Mouse (Mus musculus) cerebellum, adult 9-10 months (tissue): Measurements from ENCODE around the gene Psmd11.
"Not testable (repeated sequence)": the region's sequence is repeated elsewhere in the genome, so short reads cannot be mapped to it uniquely, and the experiment has no call there.

Source experiments
- DNase-seq: peaks from one replicate; pipeline ENCODE4 v3.0.0; 2022

The Psmd11 gene

DNA sequence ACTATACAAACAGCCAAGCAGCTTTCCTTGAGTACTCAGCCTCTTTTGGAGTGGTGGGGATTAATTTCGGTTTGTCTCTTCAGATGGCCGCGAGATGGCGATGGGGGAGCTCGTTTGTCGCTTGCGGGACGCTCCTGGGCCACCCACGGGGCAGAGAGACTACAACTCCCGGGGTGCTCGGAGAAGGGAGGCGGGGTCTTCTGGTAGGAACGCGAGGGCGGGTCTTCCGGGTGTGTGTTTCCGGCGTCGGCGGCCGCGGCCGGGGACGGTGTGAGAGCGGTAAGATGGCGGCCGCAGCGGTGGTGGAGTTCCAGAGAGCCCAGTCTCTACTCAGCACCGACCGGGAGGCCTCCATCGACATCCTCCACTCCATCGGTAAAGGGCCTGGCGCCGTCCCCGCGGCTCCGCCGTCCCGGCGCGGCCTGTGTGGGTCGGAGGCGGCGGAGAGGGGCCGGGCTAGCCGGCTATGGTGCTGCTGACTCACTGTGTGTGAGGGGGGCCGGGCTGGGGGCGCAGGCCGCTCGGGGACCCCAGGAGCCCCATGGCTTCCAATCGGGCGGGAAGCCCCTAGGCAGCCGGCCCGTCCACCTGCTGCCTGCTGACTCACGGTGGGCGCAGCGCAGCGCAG lies at the start of gene Psmd11:
Psmd11 (plus strand) TSS at position 235 of the 628 bp plus-strand sequence.
- peak; percentile 97 for DNase-seq

DNA sequence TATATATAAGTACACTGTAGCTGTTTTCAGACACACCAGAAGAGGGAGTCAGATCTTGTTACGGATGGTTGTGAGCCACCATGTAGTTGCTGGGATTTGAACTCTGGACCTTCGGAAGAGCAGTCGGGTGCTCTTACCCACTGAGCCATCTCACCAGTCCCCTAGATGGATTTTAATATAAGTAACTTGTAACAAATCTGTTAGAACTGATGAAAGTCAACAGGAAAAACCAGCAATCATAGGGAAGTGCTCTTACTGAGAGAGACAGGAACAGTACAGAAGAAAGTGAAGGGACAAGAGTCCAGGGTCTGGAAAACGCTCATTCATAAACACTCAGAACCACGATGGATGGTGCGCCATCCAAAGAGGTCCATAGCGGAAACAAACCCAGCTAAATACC lies 49.2 kb upstream of the Psmd11 start:
- not testable (repeated sequence) for DNase-seq

DNA sequence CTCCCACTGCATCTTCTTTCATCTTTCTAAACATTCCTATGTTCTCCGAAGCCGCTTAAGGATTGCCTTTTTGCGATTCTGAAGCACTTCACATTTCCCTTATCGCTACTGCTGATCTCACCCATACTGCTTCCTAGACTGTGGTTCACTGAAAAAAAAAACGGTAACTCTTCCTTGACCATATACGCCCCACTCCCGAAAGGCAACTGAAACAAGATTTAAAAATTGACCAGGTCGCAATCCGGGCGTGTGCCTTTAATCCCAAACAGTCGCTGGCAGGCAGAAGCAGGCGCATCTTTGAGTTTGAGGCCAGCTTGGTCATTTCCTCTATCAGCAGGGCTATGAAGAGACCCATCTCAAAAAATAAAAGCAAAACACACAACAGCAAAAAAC lies 45.8 kb upstream of the Psmd11 start:
- no peak for DNase-seq

DNA sequence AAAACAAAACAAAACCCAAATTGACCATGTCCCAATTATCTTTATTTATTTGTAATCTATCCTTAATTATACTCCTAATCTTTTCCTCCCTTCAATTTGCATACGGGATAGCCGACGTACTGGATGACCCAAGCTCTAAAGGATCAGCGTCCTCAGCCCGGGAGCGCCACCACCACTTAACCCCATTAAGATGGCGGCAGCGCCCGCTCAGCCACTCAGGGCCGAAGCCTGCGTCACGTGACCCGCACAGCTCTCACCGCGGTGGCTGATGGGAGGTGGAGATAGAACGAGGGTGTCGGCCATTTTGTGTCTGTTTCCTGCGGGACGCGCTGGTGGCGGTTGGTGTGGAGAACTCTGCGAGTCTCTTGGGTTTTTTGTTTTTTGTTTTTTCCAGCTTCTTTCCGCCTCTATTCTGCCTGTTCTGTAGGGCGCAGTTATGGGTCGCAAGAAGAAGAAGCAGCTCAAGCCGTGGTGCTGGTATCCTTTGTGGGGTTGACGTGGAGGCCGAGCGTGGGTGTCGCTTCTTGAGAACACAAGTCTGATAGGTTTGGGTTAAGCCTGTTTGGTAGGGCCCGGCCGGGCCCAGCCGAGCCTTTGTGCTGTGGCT lies 45.3 kb upstream of the Psmd11 start, which contains the start of gene Zfp207:
Zfp207 (plus strand) TSS at position 261 of the 607 bp plus-strand sequence.
- DNase-seq: peak; percentile 96

DNA sequence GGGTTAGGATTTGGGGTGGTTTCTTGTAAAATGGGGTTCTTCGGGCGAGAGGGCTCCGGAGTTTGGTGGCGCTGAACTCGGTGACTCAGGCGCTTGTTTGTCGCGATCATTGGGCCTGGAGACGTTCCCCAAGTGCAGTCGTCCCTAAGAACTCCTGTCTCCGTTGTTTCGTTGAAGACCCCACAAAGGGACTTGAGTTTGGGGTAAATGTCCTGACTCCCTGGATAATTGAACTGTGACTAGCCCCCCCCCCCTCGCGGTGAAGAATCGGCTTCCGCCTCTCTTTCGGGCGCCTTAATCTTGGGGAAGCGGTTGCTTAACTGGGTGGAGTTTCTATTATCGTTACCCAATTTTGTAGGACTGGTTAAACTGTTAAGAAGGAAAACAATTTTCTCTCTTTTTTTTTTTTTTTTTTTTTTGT lies 44.8 kb upstream of the Psmd11 start:
- no peak for DNase-seq

DNA sequence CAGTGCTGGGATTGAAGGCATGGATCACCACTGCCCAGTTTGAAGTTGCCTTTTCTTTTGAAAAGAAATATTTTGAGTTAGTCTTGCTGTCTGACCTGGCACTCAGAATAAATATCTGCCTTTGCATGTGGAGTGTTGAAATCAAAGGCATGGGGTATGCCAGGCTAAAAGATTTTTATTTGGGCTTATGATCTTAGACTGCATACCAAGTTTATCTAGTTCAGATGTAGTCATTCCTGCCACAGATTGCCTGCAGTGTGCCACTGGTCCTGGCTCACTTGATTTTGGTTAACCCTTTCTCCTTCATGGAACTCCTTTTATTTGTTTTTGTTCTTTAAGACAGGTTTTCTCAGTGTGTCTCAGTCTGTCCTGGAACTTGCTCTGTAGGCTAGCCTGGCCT lies 44.0 kb upstream of the Psmd11 start:
- DNase-seq: peak; percentile 21

DNA sequence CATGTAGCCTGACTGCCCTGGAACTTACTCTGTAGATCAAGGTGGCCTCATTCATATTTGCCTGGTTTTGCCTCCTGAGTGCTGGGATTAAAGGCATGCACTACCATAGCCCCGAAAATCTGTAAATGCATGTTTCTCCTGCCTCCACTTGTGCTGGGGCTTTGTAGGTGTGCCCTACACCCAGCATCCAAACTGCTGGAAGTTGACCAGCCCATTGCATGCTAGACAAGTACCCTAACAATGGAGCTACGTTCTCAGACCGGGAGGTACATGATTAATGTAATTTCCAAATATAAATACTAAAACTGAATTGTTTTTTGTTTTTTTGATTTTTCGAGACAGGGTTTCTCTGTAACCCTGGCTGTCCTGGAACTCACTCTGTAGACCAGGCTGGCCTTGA lies 43.4 kb upstream of the Psmd11 start:
- peak; percentile 17 for DNase-seq

DNA sequence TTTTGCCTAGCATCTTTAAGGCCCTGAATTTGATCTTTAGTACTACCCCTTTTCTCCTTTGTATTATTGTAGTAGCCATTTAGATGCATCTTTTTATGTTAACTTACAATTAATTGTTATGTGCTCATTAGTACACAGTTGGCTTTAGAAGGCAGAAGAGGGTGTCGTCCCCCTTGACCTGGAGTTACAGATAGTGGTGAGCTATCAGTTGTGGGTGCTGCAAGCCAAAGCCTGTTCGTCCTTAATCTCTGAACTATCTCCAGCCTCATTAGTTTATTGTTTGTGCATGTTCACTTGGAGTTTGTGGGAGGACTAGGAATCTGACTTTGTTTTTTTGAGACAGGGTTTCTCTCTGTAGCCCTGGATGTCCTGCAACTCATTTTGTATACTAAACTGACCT lies 41.6 kb upstream of the Psmd11 start:
- DNase-seq: no peak

DNA sequence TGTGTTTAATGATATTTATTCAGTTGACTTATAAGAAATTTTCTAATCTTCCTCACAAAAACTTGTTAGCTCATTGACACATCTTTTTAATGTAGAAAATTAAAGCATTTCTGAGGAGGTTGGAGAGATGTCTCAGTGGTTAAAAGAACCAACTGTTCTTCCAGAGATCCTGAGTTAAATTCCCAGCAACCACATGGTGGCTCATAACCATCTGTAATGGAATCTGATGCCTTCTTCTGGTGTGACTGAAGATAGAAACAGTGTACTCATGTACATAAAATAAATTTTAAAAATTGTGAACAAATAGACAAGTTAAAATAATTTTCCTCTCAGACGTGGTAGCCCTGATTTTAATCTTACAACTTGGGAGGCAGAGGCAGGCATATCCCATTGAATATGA lies 38.5 kb upstream of the Psmd11 start:
- no peak for DNase-seq

DNA sequence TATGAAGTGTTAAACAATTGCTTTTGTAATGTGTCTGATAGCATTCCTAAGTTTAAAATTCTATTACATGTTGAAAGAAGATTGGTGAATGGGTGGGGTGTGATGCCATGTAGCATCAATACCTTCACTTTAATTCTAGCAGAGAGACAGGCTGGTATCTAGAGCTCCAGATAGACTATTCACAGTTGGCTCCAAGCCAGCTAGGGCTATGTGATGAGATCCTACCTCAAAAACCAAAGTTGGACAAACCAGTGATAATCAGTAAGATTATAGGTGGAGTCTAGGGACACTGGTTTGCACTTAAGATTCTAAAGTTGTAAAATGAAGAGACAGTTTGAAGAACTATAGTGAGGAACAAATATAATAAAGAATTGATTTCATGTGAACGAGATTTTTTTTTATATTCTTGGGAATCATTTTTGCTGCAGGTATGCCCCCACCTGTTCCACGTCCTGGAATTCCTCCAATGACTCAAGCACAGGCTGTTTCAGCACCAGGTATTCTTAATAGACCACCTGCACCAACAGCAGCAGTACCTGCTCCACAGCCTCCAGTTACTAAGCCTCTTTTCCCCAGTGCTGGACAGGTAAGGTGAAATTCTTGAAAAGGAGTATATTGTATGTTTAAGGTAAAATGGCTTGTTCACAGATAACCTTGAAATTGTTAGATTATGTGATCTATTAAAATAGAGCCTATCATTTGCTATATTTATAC lies 36.9 kb upstream of the Psmd11 start:
- DNase-seq: peak; percentile 22

DNA sequence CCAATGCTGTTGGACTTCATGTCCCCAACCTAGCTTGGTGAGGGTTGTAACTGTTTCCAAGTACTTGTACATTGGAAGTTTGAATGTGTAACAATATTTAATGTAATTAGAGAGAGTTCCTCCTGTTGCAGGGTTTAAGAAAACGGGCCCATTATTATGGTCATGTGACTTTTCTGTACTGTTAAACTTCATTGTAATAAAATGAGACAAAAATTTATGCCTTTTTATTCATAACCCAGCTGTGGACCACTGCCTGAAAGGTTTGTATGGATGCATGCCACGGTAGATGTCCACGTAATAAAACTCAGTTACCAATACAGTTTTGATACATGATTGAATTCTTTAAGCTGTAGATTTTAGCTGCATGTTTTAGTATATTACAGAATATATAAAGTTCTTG lies 32.5 kb upstream of the Psmd11 start:
- DNase-seq: no peak

DNA sequence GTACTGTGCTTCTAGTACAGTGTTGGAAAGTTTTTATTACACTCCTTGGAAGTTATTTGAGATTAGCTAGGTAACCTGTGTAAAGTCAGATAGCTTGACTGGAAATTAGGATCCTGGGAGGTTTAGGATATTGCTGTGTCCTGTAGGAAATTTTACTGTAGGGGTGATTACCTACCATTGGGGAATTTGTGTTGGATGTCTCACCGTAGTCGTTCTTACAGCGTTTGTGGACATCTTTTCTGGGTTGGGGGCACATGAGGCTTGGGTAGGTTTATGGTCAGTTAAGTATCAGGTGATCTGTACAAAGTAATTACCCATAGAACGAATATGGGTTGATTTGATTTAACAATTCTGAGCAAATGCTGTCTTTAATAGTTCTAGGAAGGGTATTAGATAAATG lies 31.8 kb upstream of the Psmd11 start:
- DNase-seq: no peak

DNA sequence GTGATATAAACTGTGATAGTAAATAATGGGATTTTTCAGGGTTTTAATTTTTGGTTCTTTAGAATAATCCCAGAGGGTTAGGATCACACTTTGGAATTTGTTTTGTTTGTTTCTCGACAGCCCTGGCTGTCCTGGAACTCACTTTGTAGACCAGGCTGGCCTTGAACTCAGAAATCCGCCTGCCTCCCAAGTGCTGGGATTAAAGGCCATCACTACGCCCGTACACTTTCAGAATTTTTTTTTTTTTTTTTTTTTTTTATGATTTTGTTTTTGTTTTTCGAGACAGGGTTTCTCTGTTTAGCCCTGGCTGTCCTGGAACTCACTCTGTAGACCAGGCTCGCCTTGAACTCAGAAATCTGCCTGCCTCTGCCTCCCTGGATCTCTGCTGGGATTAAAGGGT lies 20.5 kb upstream of the Psmd11 start:
- not testable (repeated sequence) for DNase-seq

DNA sequence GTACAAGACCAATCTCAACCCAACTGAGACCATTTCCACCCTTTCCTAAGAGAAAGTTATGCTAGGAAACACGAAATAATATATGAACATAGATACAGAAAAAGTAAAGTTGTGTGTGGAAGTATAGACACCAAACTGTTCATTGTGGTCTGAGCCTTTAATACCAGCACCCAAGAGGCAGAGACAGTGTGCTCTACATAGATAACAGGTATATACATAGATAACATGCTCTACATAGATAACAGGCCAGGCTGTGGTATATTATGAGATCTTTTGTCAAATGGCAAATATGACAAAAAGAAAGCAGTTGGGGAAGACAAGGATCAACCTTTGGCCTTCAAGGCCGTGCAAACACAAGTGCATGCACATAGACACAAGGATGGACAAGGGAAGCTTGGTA lies 18.0 kb upstream of the Psmd11 start:
- DNase-seq: no peak

DNA sequence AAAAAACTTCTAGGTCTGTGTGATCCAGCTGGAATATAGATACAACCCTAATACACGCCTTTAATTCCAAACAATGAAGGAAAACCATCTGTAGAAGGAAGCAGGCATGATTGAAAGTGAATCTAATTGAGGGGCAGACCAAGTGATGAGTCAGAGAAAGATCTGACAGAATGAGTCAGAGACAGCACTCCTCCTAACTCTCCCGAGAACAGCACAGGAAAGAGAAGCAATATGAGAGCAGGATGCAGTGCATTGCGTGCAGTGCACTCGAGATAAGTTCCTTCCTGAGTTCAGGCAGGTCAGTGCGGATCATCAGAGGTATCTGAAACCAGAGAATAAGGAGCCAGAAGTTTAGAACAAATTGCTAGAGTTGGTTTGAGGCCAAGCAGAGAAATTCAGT lies 11.3 kb upstream of the Psmd11 start:
- no peak for DNase-seq

DNA sequence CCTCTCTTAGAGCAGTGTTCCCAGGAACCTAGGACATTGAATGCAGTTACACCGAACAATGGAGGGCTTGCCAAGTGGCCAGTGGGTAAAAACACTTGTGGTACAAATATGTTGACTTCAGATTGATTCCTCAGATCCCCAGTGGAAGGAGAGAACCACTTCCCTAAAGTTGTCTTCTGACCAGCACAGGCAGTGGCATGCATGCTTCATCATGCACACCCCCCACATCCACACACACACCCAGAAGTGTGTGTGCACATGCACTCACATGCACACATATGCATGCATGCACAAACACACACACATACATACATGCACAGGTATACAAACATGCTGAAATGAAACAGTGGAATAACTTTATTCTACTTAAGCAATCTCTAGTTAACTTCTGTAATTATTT lies 8.7 kb upstream of the Psmd11 start:
- DNase-seq: no peak

DNA sequence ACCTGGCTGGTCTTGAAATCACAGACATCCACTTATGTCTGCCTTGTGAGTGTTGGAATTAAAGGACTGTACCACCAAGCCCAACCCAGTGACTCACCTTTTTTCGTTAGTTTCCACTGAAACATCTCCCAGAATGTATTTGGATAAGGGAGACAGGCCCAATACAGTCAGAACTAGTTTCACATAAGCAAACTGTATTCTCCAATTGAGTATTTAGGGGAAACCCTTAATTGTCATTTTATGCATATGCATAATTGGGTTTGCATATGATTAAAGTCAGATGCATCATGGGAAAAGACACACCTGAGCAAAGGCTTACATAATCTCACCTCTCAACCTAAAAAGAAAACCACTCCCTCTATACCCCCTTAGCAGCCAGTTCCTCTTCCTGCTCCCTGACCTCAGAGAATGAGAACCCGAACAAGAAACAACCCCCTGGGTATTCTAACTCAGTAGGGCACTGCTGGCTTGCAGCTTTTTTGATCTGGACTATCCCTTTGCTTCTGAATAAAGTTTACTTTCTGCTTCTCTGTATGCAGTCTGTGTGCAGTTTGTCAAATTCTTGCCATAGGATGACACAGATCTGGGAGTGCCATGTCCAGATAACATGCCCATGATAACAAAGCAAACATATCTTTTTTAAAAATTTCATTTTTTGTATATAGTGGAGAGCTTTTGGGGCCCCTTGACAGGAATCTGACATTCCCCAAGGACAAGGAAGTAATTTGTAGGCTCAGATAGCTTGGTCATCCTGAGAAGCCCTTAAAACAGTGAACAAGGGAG lies 8.0 kb upstream of the Psmd11 start:
- DNase-seq: no peak

DNA sequence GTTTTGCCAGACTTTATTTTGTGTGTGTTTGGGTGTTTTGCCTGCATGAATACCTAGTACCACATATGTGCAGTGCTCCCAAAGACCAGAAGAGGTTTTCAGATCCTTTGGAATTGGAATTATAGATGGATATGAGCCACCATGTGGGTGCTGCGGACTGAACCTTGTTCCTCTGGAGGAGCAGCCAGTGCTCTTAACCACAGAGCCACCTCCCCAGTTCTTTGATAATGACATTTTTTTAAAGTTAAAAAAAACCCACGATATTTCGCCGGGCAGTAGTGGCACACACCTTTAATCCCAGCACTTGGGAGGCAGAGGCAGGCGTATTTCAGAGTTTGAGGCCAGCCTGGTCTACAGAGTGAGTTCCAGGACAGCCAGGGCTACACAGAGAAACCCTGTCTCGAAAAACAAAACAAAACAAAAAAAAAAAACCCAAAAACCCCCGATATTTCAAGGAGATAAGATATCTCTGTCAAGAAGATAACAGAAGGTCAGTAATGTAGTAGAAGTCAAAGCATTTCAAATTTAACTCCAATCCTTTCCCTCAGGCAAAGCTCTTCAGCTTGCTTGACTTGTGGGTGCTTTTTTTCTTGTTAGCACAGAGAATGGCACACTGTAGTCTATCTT lies 6.9 kb upstream of the Psmd11 start:
- no peak for DNase-seq

DNA sequence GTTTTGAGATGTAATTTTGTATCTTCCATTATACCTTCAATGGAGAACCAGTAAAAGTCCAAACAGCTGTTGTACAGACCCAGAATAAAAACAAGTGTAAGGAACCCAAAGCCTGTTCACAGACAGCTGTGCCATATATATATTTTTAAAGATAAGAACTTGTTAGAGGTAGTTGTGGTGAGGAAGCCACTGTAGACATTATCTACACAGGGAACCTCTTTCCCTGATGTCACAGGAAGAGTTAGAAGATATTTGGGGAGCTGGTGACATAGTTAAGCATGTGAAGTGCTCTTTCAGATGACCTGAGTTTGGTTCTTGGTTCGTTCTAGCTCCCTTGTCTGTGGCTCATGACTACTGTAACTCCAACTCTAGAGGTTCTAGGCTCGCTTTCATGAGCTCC lies 3.7 kb upstream of the Psmd11 start:
- DNase-seq: no peak

DNA sequence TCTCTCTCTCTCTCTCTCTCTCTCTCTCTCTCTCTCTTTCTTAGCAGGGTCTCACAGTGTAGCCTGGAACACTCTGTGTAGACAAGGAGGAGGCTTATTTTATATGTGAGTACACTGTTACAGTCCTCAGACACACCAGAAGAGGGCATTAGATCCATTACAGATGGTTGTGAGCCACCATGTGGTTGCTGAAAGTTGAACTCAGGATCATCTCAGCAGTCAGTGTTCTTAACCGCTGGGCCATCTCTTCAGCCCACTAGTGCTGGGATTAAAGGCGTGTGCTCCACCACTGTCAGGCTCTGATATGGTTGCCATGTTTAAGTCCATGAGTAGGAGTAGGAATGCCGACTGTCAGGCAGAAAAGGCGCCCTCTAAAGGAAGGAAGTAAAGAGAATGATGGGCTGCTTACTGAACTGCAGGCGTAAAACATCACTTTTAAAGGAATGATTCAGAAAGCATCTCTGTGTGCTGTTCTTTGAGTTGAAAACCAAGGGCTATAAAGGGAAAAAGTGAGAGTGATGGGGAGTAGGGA lies 3.1 kb upstream of the Psmd11 start:
- no peak for DNase-seq

DNA sequence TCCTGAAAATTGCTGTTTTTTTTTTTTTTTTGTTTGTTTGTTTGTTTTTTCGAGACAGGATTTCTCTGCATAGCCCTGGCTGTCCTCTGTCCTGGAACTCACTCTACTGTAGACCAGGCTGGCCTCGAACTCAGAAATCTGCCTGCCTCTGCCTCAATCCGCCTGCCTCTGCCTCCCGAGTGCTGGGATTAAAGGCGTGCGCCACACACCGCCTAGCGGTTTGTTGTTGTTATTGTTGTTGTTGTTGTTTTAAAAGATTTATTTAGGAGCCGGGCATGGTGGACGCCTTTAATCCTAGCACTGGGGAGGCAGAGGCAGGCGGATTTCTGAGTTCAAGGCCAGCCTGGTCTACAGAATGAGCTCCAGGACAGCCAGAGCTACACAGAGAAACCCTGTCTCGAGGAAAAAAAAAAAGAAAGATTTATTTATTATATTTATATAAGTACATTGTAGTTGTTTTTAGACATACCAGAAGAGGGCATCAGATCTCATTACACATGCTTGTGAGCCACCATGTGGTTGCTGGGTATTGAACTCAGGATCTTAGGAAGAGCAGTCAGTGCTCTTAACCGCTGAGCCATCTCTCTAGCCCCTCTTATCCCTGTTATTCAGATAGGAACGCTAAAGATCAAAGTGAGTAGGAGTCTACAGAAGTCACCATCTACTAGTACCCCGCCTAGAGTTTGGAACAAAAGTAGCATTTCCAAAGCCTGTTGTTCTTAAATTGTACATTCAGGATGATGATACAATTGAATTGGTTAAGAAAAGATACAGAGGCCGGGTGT lies 2.2 kb upstream of the Psmd11 start:
- not testable (repeated sequence) for DNase-seq

DNA sequence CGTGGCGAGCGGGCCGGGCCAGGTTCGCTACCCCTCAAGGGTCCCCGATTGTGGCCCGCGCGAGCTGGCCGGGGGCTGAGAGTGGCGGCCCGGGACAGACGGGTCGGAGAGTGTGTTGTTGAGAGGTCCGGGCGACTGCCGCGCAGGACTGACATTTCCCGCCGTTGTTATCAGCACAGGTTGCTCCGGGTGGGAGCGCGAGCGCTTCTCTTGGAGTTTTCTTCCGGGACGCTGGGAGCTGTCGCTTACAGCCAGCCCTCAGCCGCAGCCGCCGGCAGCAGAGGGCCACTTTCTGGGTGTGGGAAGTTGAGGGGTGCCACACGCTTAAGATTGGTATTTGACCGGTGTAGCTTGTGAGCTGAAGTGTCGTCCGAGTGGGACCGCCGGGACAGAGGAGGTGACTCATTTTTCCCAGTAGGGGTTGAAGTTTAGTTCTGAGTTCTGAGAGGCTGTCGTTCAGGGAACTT lies 627 bp downstream of the Psmd11 start:
- DNase-seq: peak; percentile 37
